Mouse (Mus musculus): ENCODE measurements around the gene Arhgap27.

The Arhgap27 gene

GRCm38 (mm10) chr11:103356032-103356571 is 7.4 kb downstream of the Arhgap27 start:
- no peak for DNase-seq (ENCODE audit: low read depth)

GRCm38 (mm10) chr11:103355251-103355650 is 8.2 kb downstream of the Arhgap27 start:
- DNase-seq (ENCODE audit: low read depth), result no peak

- DNase-seq (ENCODE audit: low read depth), result no peak
These were observed 9.5 kb downstream of the Arhgap27 start for GRCm38 (mm10) chr11:103354033-103354432.

GRCm38 (mm10) chr11:103352239-103352814 is 11.2 kb downstream of the Arhgap27 start:
- DNase-seq (ENCODE audit: low read depth), result no peak

GRCm38 (mm10) chr11:103350711-103351315 is 12.7 kb downstream of the Arhgap27 start:
- no peak for DNase-seq (ENCODE audit: low read depth)

- DNase-seq (ENCODE audit: low read depth), result peak; percentile 62
These were observed 13.8 kb downstream of the Arhgap27 start for GRCm38 (mm10) chr11:103349699-103350098.

GRCm38 (mm10) chr11:103346657-103347056 is 16.8 kb downstream of the Arhgap27 start:
- no peak for DNase-seq (ENCODE audit: low read depth)

GRCm38 (mm10) chr11:103346236-103346635 is 17.3 kb downstream of the Arhgap27 start:
- DNase-seq (ENCODE audit: low read depth), result peak; percentile 52

- peak; percentile 44 for DNase-seq (ENCODE audit: low read depth)
These were observed 17.9 kb downstream of the Arhgap27 start for GRCm38 (mm10) chr11:103345408-103346091.

GRCm38 (mm10) chr11:103344494-103345332 is 18.8 kb downstream of the Arhgap27 start:
- DNase-seq (ENCODE audit: low read depth), result peak; percentile 80

- DNase-seq (ENCODE audit: low read depth), result no peak
These were observed 19.6 kb downstream of the Arhgap27 start for GRCm38 (mm10) chr11:103343881-103344280.

- peak; percentile 51 for DNase-seq (ENCODE audit: low read depth)
These were observed 20.4 kb downstream of the Arhgap27 start for GRCm38 (mm10) chr11:103343063-103343462.

GRCm38 (mm10) chr11:103340677-103341076 is 22.8 kb downstream of the Arhgap27 start:
- DNase-seq (ENCODE audit: low read depth), result no peak

- DNase-seq (ENCODE audit: low read depth), result no peak
These were observed 23.4 kb downstream of the Arhgap27 start for GRCm38 (mm10) chr11:103340130-103340529.

GRCm38 (mm10) chr11:103339414-103340119 is 23.9 kb downstream of the Arhgap27 start:
- DNase-seq (ENCODE audit: low read depth), result no peak

GRCm38 (mm10) chr11:103338671-103339070 is 24.8 kb downstream of the Arhgap27 start:
- no peak for DNase-seq (ENCODE audit: low read depth)

- no peak for DNase-seq (ENCODE audit: low read depth)
These were observed 25.4 kb downstream of the Arhgap27 start for GRCm38 (mm10) chr11:103338119-103338518.

GRCm38 (mm10) chr11:103337180-103337579 is 26.3 kb downstream of the Arhgap27 start:
- DNase-seq (ENCODE audit: low read depth), result no peak

- DNase-seq (ENCODE audit: low read depth), result no peak
These were observed 27.9 kb downstream of the Arhgap27 start for GRCm38 (mm10) chr11:103335561-103335960.

- no peak for DNase-seq (ENCODE audit: low read depth)
These were observed 28.6 kb downstream of the Arhgap27 start for GRCm38 (mm10) chr11:103334925-103335324.

GRCm38 (mm10) chr11:103333719-103334398 is 29.6 kb downstream of the Arhgap27 start:
- no peak for DNase-seq (ENCODE audit: low read depth)

All from induced T-regulatory cell, adult 2 months (primary cell).